Mouse (Mus musculus): ENCODE results near the gene Dctd. TPM values are rescaled to one million over a fixed set of nuclear protein-coding genes. Genes with fewer than 3 reads are reported as not detected.
A peak's percentile ranks its signal among the peaks of the same experiment; 100 is the strongest.

Gene Dctd
- polyA plus RNA-seq, 2 experiments: 34.5 to 67.7 TPM

DNA sequence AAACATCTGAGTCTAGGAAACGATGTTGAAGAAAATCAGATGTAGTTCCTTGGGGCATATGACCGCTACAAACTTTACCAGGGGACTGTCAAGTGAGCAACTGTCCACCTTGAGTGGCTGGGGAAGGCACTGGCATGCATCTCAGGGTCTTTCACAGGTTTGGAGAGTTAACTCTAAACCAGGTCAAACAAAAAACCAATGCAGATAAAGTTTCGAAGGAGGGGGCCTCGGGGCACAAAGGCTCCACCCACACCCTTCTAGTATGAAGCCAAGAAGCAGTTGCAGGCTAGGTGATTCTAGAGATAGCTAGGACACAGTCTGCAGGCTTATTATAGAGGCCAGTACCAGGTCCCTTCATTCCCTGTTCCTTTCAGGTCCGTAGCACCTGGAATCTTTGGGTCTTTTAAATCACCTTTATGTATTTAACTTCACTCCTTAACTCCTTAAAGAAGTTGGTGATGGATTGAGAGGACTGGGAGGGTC is 10.5 kb downstream of the Dctd start:
- DNase-seq (ENCODE audit: low spot score): no peak
- Histone ChIP-seq H3K4me1 (ENCODE audit: control insufficient read depth, insufficient read depth, low read length) (peaks cover 6% of the 10 kb centered on the region; the same call in 1 of the 2 replicates), H3K9ac (ENCODE audit: low read depth, low read length, severe bottlenecking) (peak overlapping the region; percentile 76), H3K27ac (replicated peaks; ENCODE audit: low read depth, low read length) (0 out of 2 replicates have a peak overlapping the region, but pooled peaks have one; percentile 62), H3K27me3 (ENCODE audit: control insufficient read depth, insufficient read depth, low read length) (no peaks in the 10 kb centered on the region), H3K4me3 (replicated peaks; ENCODE audit: low read length) (peak overlapping the region; percentile 71), H3K4me2 (replicated peaks; ENCODE audit: low read depth, low read length, severe bottlenecking) (peak overlapping the region; percentile 85), H3K36me3 (ENCODE audit: control insufficient read depth, insufficient read depth, low read length) (peaks cover 11% of the 10 kb centered on the region), H3K9me3 (ENCODE audit: control insufficient read depth, low read length) (no peaks in the 10 kb centered on the region)
- TF ChIP-seq POLR2A (IDR thresholded peaks at IDR 0.05; ENCODE audit: borderline replicate concordance, extremely low read depth, insufficient read depth, insufficient read length): no peak
- 26% methylated on average over 5 of the region's 5 CpGs for WGBS
- ATAC-seq (ENCODE audit: low FRiP score, low read depth): peak; percentile 38; the same call in 1 of the 2 replicates

DNA sequence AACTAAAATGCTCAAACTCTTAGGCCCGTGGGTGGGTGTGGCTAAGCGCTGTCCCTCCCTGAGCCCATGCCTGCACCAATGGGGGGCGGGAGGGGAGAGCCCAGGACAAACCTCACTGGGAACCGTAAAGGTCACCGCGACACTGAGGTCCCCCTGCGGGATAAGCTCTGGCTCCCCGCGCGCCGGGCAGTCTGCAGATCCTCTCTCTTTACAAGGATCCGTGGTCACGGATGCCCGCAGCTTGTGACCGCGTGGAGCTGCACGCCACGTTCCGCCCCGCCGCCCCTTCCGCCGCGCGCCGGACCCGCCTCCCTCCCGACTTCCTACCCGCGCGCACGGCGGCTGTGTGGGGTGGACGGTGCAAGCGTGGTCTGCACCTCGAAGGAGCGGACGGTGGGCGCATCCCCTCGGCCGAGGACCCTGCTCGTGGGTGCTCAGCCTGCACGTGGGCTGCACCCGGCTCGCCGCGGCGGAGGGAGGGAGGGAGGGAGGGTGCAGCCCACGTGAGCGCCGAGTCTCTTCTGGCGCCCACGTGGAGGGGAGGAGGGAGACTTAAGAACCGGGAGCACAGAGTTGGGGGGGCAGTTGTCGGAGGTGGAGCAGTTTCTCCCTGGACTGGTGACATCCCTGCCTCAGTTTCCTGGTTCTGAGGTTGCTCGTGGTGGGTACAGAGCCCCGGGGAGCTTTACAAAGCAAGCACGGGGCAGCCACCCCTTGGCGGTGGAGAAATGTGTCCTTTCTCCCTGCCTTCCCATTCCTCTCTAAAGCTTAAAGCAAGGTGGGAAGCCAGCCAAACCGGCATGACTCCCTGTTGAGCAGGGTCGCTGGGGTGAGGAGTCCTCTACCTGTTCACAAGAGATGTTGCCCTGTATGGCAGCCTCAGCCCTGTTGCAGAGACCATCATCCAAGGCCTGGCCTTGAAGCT is 11.2 kb downstream of the Dctd start:
- peak; percentile 28; the same call in 1 of the 2 replicates for TF ChIP-seq POLR2A (IDR thresholded peaks at IDR 0.05; ENCODE audit: borderline replicate concordance, extremely low read depth, insufficient read depth, insufficient read length)
- peaks cover 6% of the 10 kb centered on the region; the same call in 1 of the 2 replicates for H3K4me1 ChIP-seq (ENCODE audit: control insufficient read depth, insufficient read depth, low read length)
- H3K4me2 ChIP-seq (replicated peaks; ENCODE audit: low read depth, low read length, severe bottlenecking): peak overlapping the region; percentile 85
- peak overlapping the region; percentile 71 for H3K4me3 ChIP-seq (replicated peaks; ENCODE audit: low read length)
- H3K36me3 ChIP-seq (ENCODE audit: control insufficient read depth, insufficient read depth, low read length): peaks cover 17% of the 10 kb centered on the region
- no peaks in the 10 kb centered on the region for H3K27me3 ChIP-seq (ENCODE audit: control insufficient read depth, insufficient read depth, low read length)
- DNase-seq (ENCODE audit: low spot score) (peak; percentile 81), ATAC-seq (ENCODE audit: low FRiP score, low read depth) (peak; percentile 92)
- no peaks in the 10 kb centered on the region for H3K9me3 ChIP-seq (ENCODE audit: control insufficient read depth, low read length)
- H3K27ac ChIP-seq (replicated peaks; ENCODE audit: low read depth, low read length): peak overlapping the region; percentile 62
- H3K9ac ChIP-seq (ENCODE audit: low read depth, low read length, severe bottlenecking): peak overlapping the region; percentile 76
- under 1% methylated on average over 51 of the region's 61 CpGs for WGBS

DNA sequence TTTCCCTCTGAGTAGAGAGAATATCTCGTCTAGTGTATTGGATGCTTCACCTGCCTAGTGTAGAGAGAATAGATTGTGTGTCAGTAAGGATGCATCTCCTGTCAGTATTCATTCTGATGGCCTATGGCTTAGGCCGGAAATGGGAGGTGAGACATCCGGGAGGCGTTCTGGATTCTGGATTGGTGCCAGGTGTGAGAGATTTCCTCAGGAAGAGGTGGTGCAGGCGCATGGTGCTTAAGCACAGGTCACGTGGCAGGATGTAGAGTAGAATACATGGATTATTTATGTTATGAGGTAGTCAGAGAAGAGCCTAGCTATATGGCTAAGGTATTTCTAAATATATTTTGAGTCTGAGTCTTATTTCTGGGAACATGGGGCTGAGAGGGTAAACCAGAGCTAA is 15.7 kb downstream of the Dctd start:
- H3K4me2 ChIP-seq (replicated peaks; ENCODE audit: low read depth, low read length, severe bottlenecking): no peak overlapping the region
- H3K27me3 ChIP-seq (ENCODE audit: control insufficient read depth, insufficient read depth, low read length): no peaks in the 10 kb centered on the region
- no peak overlapping the region for H3K27ac ChIP-seq (replicated peaks; ENCODE audit: low read depth, low read length)
- ATAC-seq (ENCODE audit: low FRiP score, low read depth) (no peak), DNase-seq (ENCODE audit: low spot score) (no peak)
- H3K9me3 ChIP-seq (ENCODE audit: control insufficient read depth, low read length): peaks cover 19% of the 10 kb centered on the region
- no peak for TF ChIP-seq POLR2A (IDR thresholded peaks at IDR 0.05; ENCODE audit: borderline replicate concordance, extremely low read depth, insufficient read depth, insufficient read length)
- H3K36me3 ChIP-seq (ENCODE audit: control insufficient read depth, insufficient read depth, low read length): peaks cover 42% of the 10 kb centered on the region
- WGBS: 79% methylated on average over 6 of the region's 6 CpGs
- H3K9ac ChIP-seq (ENCODE audit: low read depth, low read length, severe bottlenecking): no peak overlapping the region
- no peak overlapping the region for H3K4me3 ChIP-seq (replicated peaks; ENCODE audit: low read length)
- 0 out of 2 replicates have a peak, but pooled peaks cover 3% of the 10 kb centered on the region for H3K4me1 ChIP-seq (ENCODE audit: control insufficient read depth, insufficient read depth, low read length)

DNA sequence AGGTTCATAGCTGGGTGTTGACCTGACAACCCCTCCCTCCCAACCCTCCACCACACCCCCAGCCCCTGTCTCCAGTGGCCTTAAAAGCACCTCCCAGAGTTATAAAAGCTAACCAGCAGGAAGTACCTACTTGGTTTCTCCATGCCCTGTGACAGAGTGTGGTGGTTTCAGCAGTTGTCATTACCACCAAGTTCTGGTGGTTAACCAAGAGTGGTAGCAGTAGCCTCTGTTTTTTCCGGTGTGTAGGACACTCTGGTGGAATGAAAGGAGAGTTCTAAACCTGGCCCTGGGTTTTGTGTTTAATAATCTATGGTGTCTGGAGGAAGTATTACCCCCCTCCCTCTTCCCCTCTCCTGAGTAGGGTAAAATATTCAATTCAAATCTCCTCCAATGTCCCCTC is 24.1 kb downstream of the Dctd start:
- H3K4me1 ChIP-seq (ENCODE audit: control insufficient read depth, insufficient read depth, low read length): no peaks in the 10 kb centered on the region
- no peak for TF ChIP-seq POLR2A (IDR thresholded peaks at IDR 0.05; ENCODE audit: borderline replicate concordance, extremely low read depth, insufficient read depth, insufficient read length)
- no peak overlapping the region for H3K4me3 ChIP-seq (replicated peaks; ENCODE audit: low read length)
- no peak overlapping the region for H3K9ac ChIP-seq (ENCODE audit: low read depth, low read length, severe bottlenecking)
- DNase-seq (ENCODE audit: low spot score) (no peak), ATAC-seq (ENCODE audit: low FRiP score, low read depth) (no peak)
- no peaks in the 10 kb centered on the region for H3K27me3 ChIP-seq (ENCODE audit: control insufficient read depth, insufficient read depth, low read length)
- WGBS: 92% methylated on average over 1 of the region's 1 CpGs
- no peak overlapping the region for H3K4me2 ChIP-seq (replicated peaks; ENCODE audit: low read depth, low read length, severe bottlenecking)
- H3K36me3 ChIP-seq (ENCODE audit: control insufficient read depth, insufficient read depth, low read length): peaks cover 14% of the 10 kb centered on the region
- H3K27ac ChIP-seq (replicated peaks; ENCODE audit: low read depth, low read length): no peak overlapping the region
- H3K9me3 ChIP-seq (ENCODE audit: control insufficient read depth, low read length): peaks cover 15% of the 10 kb centered on the region

DNA sequence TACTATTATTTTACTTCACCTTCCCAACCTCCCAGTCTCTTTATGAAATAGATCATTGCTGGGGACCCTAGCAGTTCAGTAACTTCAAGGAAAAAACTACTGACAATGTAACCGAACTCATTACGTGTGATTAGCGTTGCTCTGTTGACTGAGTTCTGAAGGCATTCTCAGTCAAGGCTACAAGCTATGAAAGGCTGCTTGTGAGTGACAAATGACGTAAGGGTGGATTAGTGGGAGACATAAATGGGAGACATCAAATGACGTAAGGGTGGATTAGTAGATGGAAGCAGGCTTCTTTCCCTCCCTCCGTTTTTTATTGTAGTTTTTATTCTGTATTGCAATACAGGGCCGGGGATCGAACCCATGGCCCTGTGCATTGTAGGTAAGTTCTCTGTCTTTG is 26.0 kb downstream of the Dctd start:
- 88% methylated on average over 8 of the region's 8 CpGs for WGBS
- TF ChIP-seq POLR2A (IDR thresholded peaks at IDR 0.05; ENCODE audit: borderline replicate concordance, extremely low read depth, insufficient read depth, insufficient read length): no peak

More for the DNA sequence above, 26.0 kb downstream of the Dctd start:
- H3K27ac ChIP-seq (replicated peaks; ENCODE audit: low read depth, low read length): no peak overlapping the region
- DNase-seq (ENCODE audit: low spot score) (no peak), ATAC-seq (ENCODE audit: low FRiP score, low read depth) (no peak)
- no peak overlapping the region for H3K9ac ChIP-seq (ENCODE audit: low read depth, low read length, severe bottlenecking)
- H3K27me3 ChIP-seq (ENCODE audit: control insufficient read depth, insufficient read depth, low read length): no peaks in the 10 kb centered on the region
- H3K4me2 ChIP-seq (replicated peaks; ENCODE audit: low read depth, low read length, severe bottlenecking): no peak overlapping the region
- no peak overlapping the region for H3K4me3 ChIP-seq (replicated peaks; ENCODE audit: low read length)
- H3K36me3 ChIP-seq (ENCODE audit: control insufficient read depth, insufficient read depth, low read length): peaks cover 13% of the 10 kb centered on the region
- no peaks in the 10 kb centered on the region for H3K4me1 ChIP-seq (ENCODE audit: control insufficient read depth, insufficient read depth, low read length)
- no peaks in the 10 kb centered on the region for H3K9me3 ChIP-seq (ENCODE audit: control insufficient read depth, low read length)
